31 mouse cellular contexts compared by ENCODE assay signal in genomic region chr14:27150011-27150640, GRCm38 (mm10). TPM values are rescaled to one million over a fixed set of nuclear protein-coding genes. Genes with fewer than 3 reads are reported as not detected.
A peak's percentile ranks its signal among the peaks of the same experiment; 100 is the strongest.
DNase-seq lines count a peak whose midpoint lies in the region; ATAC-seq and TF ChIP-seq lines count a peak whose summit lies in the region.
"Had no signal": no experiment of that assay in that cellular context is flagged by ENCODE, and none has a peak within 500 bp of the region (broad histone marks: within the 10 kb centered on the region; RNA-seq: fewer than 3 reads in every experiment).

No protein-coding gene starts in this region.

- H3K9ac ChIP-seq in heart, embryonic 11.5 days (ENCODE audit: low read depth, low read length), result no peak overlapping the region
- no peak overlapping the region for H3K9ac ChIP-seq in heart, embryonic 16.5 days (ENCODE audit: low read length)
- no peak overlapping the region for H3K9ac ChIP-seq in liver, postnatal 0 days (replicated peaks)
- H3K9ac ChIP-seq: embryonic facial prominence, embryonic 15.5 days; forebrain, embryonic 12.5 days; forebrain, postnatal 0 days; kidney, embryonic 15.5 days; limb, embryonic 12.5 days; liver, embryonic 15.5 days; midbrain, embryonic 12.5 days; neural tube, embryonic 12.5 days had no signal

- intact Hi-C loops in heart, postnatal 10 days (cut with DNase I), result loop anchor here (5.0 kb wide), 1 partner anchor 38 kb away; the partner anchor contains the start of gene Arhgef3

- H3K36me3 ChIP-seq in heart, embryonic 11.5 days (ENCODE audit: control insufficient read depth, insufficient read depth, low read length), result no peaks in the 10 kb centered on the region
- no peaks in the 10 kb centered on the region for H3K36me3 ChIP-seq in heart, embryonic 16.5 days (ENCODE audit: control insufficient read depth, insufficient read depth)
- no peaks in the 10 kb centered on the region for H3K36me3 ChIP-seq in liver, postnatal 0 days (replicated peaks; ENCODE audit: insufficient read depth, low read length)
- H3K36me3 ChIP-seq: embryonic facial prominence, embryonic 10.5 days; embryonic facial prominence, embryonic 15.5 days; forebrain, embryonic 12.5 days; G1E; kidney, embryonic 15.5 days; limb, embryonic 12.5 days; liver, embryonic 15.5 days; midbrain, embryonic 12.5 days; neural tube, embryonic 12.5 days had no signal

- H3K9me3 ChIP-seq in heart, embryonic 11.5 days (replicated peaks; ENCODE audit: control insufficient read depth, low read length), result no peaks in the 10 kb centered on the region
- H3K9me3 ChIP-seq in heart, embryonic 16.5 days (replicated peaks; ENCODE audit: control insufficient read depth, low read length), result no peaks in the 10 kb centered on the region
- H3K9me3 ChIP-seq in liver, postnatal 0 days (ENCODE audit: low read length), result no peaks in the 10 kb centered on the region
- H3K9me3 ChIP-seq: embryonic facial prominence, embryonic 10.5 days; embryonic facial prominence, embryonic 15.5 days; forebrain, embryonic 12.5 days; G1E; kidney, embryonic 15.5 days; limb, embryonic 12.5 days; liver, embryonic 15.5 days; midbrain, embryonic 12.5 days; neural tube, embryonic 12.5 days had no signal

- no peak for DNase-seq in heart, adult 8-10 months (ENCODE audit: low spot score)
- no peak for DNase-seq in heart, postnatal 10 days
- DNase-seq in R1 (ENCODE audit: low read depth, low spot score), result peak; percentile 67
- no peak for DNase-seq in liver, postnatal 0 days
- no peak for DNase-seq in thymus, postnatal 25 days
- DNase-seq: adrenal gland, postnatal 14 days; B cell, adult 2 months; cerebellum, adult 11-12 months; cerebellum, adult 9-11 months; forebrain, postnatal 0 days; kidney, adult 18-20 months; kidney, postnatal 25 days; lung, postnatal 36 days; right cerebral cortex, adult 18-20 months; right cerebral cortex, postnatal 4 days; thymus, adult 18-20 months; thymus, postnatal 36 days had no signal

- no peak for TF ChIP-seq EP300 in liver, postnatal 0 days (IDR thresholded peaks at IDR 0.05; ENCODE audit: low read depth)

- 0 out of 2 replicates have a peak overlapping the region, but pooled peaks have one; percentile 47 for H3K27ac ChIP-seq in heart, embryonic 11.5 days (ENCODE audit: low read depth, low read length)
- peak overlapping the region; percentile 17 for H3K27ac ChIP-seq in heart, embryonic 16.5 days (ENCODE audit: low read length)
- H3K27ac ChIP-seq in liver, postnatal 0 days (ENCODE audit: low read depth), result no peak overlapping the region
- H3K27ac ChIP-seq: embryonic facial prominence, embryonic 10.5 days; embryonic facial prominence, embryonic 15.5 days; forebrain, embryonic 12.5 days; kidney, embryonic 15.5 days; liver, embryonic 15.5 days; midbrain, embryonic 12.5 days; neural tube, embryonic 12.5 days; stomach, postnatal 0 days had no signal

- WGBS in heart, embryonic 11.5 days (ENCODE audit: insufficient replicate concordance), result 24% methylated on average over 6 of the region's 6 CpGs
- WGBS in heart, embryonic 16.5 days, result 40% methylated on average over 6 of the region's 6 CpGs
- WGBS in liver, postnatal 0 days (ENCODE audit: insufficient replicate concordance), result 60% methylated on average over 6 of the region's 6 CpGs

- ATAC-seq in heart, embryonic 11.5 days (replicated peaks; ENCODE audit: insufficient number of reproducible peaks, low FRiP score, low TSS enrichment), result no peak
- ATAC-seq in heart, embryonic 16.5 days (replicated peaks; ENCODE audit: extremely low read depth, insufficient read depth, low FRiP score), result no peak
- no peak for ATAC-seq in liver, postnatal 0 days
- ATAC-seq: forebrain, postnatal 0 days; hindbrain, embryonic 16.5 days had no signal

- peaks cover 3% of the 10 kb centered on the region; the same call in 1 of the 2 replicates for H3K27me3 ChIP-seq in heart, embryonic 11.5 days (ENCODE audit: control insufficient read depth, insufficient read depth, low read length)
- H3K27me3 ChIP-seq in heart, embryonic 16.5 days (ENCODE audit: control insufficient read depth, insufficient read depth, low read length), result no peaks in the 10 kb centered on the region
- H3K27me3 ChIP-seq in liver, postnatal 0 days (ENCODE audit: insufficient read depth, low read length), result no peaks in the 10 kb centered on the region
- H3K27me3 ChIP-seq: embryonic facial prominence, embryonic 15.5 days; forebrain, embryonic 12.5 days; kidney, embryonic 15.5 days; limb, embryonic 12.5 days; liver, embryonic 15.5 days; midbrain, embryonic 12.5 days; neural tube, embryonic 12.5 days had no signal

- H3K4me1 ChIP-seq in heart, embryonic 11.5 days (ENCODE audit: control insufficient read depth, insufficient read depth, low read length), result peaks cover 39% of the 10 kb centered on the region
- H3K4me1 ChIP-seq in heart, embryonic 16.5 days (ENCODE audit: control insufficient read depth, insufficient read depth, low read length), result peaks cover 37% of the 10 kb centered on the region
- H3K4me1 ChIP-seq in liver, postnatal 0 days (ENCODE audit: insufficient read depth), result no peaks in the 10 kb centered on the region
- H3K4me1 ChIP-seq: forebrain, embryonic 12.5 days; liver, embryonic 15.5 days; midbrain, embryonic 12.5 days; neural tube, embryonic 12.5 days had no signal

- no peak overlapping the region for H3K4me3 ChIP-seq in heart, embryonic 11.5 days (ENCODE audit: low read depth, low read length)
- no peak overlapping the region for H3K4me3 ChIP-seq in heart, embryonic 16.5 days (ENCODE audit: low read length)
- no peak overlapping the region for H3K4me3 ChIP-seq in liver, postnatal 0 days (ENCODE audit: low read depth, low read length)
- H3K4me3 ChIP-seq: embryonic facial prominence, embryonic 10.5 days; embryonic facial prominence, embryonic 15.5 days; forebrain, embryonic 12.5 days; kidney, embryonic 15.5 days; limb, embryonic 12.5 days; liver, embryonic 15.5 days; midbrain, embryonic 12.5 days; myocyte; neural tube, embryonic 12.5 days had no signal

- no peak for TF ChIP-seq CTCF in liver, postnatal 0 days (IDR thresholded peaks at IDR 0.05; ENCODE audit: low read depth)

- no peak overlapping the region for H3K4me2 ChIP-seq in heart, embryonic 11.5 days
- H3K4me2 ChIP-seq in heart, embryonic 16.5 days (ENCODE audit: low read depth, low read length), result no peak overlapping the region
- no peak overlapping the region for H3K4me2 ChIP-seq in liver, postnatal 0 days (ENCODE audit: low read depth, low read length)
- H3K4me2 ChIP-seq: embryonic facial prominence, embryonic 15.5 days; forebrain, embryonic 12.5 days; kidney, embryonic 15.5 days; limb, embryonic 12.5 days; liver, embryonic 15.5 days; midbrain, embryonic 12.5 days; neural tube, embryonic 12.5 days had no signal

RNA-seq across cellular contexts. Expression of gene Arhgef3, which starts 35.4 kb away (rescaled TPM):
- 10.1 and 12.5 TPM in 2 replicates for polyA plus RNA-seq in heart, embryonic 11.5 days (2014; fragmentation: Nextera tagmentation; extraction: Ambion mirVana)
- 10 to 100 TPM; 19.5 to 27.9 (median 23.9) TPM for total RNA-seq in heart, adult 8-10 months (2022)
- polyA plus RNA-seq in heart, embryonic 16.5 days (2015; fragmentation: Nextera tagmentation; extraction: Ambion mirVana), result 17.1 and 18.5 TPM in 2 replicates
- total RNA-seq in heart, postnatal 10 days (2021), result 10 to 100 TPM; 32.4 to 33.5 TPM
- polyA plus RNA-seq in liver, postnatal 0 days (2015; fragmentation: Nextera tagmentation; extraction: Ambion mirVana), result 7.7 and 11.4 TPM in 2 replicates
